Mouse (Mus musculus) limb, embryonic 12.5 days (tissue): ENCODE measurements around the gene Zfp277. TPM values are rescaled to one million over a fixed set of nuclear protein-coding genes. Genes with fewer than 3 reads are reported as not detected.

Source experiments
- ATAC-seq: fragments of 200-750 bp; cut with Nextera tagmentation; 2 replicates; pipeline ENCODE4 v1.8.0; 2017; ENCODE audit warnings: low read depth, moderate TSS enrichment; ENCODE audit not compliant: insufficient number of reproducible peaks, insufficient read depth, low FRiP score, low TSS enrichment
- H3K27ac ChIP-seq: fragments of 300-500 bp; sonication (generic); 2 replicates; pipeline ENCODE4 v1.5.1; 2016; ENCODE audit warnings: mild to moderate bottlenecking, moderate library complexity
- H3K27me3 ChIP-seq: fragments of 300-500 bp; sonication (generic); 2 replicates; pipeline ENCODE4 v1.6.1; 2016; ENCODE audit warnings: mild to moderate bottlenecking, moderate library complexity
- H3K36me3 ChIP-seq: fragments of 300-500 bp; sonication (generic); 2 replicates; pipeline ENCODE4 v1.6.1; 2016; ENCODE audit warnings: mild to moderate bottlenecking, moderate library complexity
- H3K4me1 ChIP-seq: fragments of 300-500 bp; sonication (generic); replicated peaks from 2 replicates; pipeline ENCODE4 v1.6.1; 2016
- H3K4me2 ChIP-seq: fragments of 300-500 bp; sonication (generic); 2 replicates; pipeline ENCODE4 v1.6.1; 2016; ENCODE audit warnings: mild to moderate bottlenecking, moderate library complexity
- H3K4me3 ChIP-seq: fragments of 300-500 bp; sonication (generic); replicated peaks from 2 replicates; pipeline ENCODE4 v1.5.1; 2016; ENCODE audit warnings: mild to moderate bottlenecking
- H3K9ac ChIP-seq: fragments of 300-500 bp; sonication (generic); replicated peaks from 2 replicates; pipeline ENCODE4 v1.6.1; 2016; ENCODE audit warnings: mild to moderate bottlenecking, moderate library complexity
- H3K9me3 ChIP-seq: fragments of 300-500 bp; sonication (generic); 2 replicates; pipeline ENCODE4 v1.6.1; 2016; ENCODE audit warnings: mild to moderate bottlenecking, moderate library complexity
- WGBS: fragments of 180-500 bp; shearing (Covaris S2); methylation state at CpG from one replicate; pipeline ENCODE4 v1.1.7; 2016; 5-methylcytosine and 5-hydroxymethylcytosine counted together
- polyA plus RNA-seq: library from polyadenylated mRNA; unstranded; fragments of >200 nt; fragmentation: Nextera tagmentation; extraction: Ambion mirVana; gene quantifications from 2 replicates; pipeline ENCODE4 v1.2.1, GENCODE M21; 2016

Gene Zfp277
- 34.9 and 37.0 TPM in 2 replicates for polyA plus RNA-seq

DNA sequence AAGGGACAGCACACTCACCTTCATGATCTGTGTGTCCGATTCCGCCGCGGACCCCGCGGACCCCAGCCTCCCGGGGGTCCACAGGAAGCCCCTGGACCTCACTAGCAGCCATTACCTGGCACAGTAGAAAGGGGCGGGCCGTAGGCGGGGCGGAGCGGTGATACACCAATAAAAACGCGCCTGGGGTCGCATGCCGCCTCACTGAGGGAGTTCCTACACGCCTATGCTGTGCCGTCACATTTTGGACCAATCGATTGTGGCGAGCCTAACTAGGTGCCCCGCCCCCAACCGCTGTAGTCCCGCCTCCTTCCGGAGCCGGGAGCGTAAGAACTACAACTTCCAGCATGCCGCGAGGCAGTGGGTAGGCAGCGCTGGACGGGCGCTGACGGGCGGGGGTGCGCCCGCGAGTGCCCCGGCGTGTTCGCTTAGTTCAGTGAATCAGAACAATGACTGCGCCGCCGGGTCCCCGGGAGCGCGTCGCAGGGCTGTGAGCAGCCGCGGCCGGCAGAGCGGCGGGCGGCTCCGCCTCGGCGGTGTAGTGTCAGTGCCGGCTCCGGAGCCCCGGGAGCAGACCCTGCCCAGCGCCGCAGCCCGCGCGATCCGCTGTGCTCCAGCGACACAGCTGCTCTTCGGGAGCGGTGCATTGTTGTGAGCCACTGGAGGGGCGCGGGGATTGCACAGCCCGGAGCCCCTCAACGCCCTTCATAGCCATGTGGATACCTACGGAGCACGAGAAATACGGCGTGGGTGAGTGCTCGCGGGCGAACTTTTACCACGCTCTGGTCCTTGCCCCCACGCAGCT lies at the start of gene Zfp277, which contains the start of gene Dock4:
Gene Zfp277, minus strand, starts transcription at position 255 of the 802 bp plus-strand sequence.
Gene Dock4, plus strand, starts transcription at position 305 of the 802 bp plus-strand sequence.
- Histone ChIP-seq H3K27ac (peak within 1 kb of the TSS; percentile 90), H3K9ac (peak within 1 kb of the TSS; percentile 73), H3K9me3 (no peaks in the 10 kb centered on the region), H3K27me3 (no peaks in the 10 kb centered on the region), H3K36me3 (no peaks in the 10 kb centered on the region), H3K4me1 (peaks cover 23% of the 10 kb centered on the region), H3K4me2 (peak within 1 kb of the TSS; percentile 72), H3K4me3 (peak within 1 kb of the TSS; percentile 78)
- WGBS, result under 1% methylated on average over 80 of the region's 80 CpGs
- peak; percentile 99 for ATAC-seq

DNA sequence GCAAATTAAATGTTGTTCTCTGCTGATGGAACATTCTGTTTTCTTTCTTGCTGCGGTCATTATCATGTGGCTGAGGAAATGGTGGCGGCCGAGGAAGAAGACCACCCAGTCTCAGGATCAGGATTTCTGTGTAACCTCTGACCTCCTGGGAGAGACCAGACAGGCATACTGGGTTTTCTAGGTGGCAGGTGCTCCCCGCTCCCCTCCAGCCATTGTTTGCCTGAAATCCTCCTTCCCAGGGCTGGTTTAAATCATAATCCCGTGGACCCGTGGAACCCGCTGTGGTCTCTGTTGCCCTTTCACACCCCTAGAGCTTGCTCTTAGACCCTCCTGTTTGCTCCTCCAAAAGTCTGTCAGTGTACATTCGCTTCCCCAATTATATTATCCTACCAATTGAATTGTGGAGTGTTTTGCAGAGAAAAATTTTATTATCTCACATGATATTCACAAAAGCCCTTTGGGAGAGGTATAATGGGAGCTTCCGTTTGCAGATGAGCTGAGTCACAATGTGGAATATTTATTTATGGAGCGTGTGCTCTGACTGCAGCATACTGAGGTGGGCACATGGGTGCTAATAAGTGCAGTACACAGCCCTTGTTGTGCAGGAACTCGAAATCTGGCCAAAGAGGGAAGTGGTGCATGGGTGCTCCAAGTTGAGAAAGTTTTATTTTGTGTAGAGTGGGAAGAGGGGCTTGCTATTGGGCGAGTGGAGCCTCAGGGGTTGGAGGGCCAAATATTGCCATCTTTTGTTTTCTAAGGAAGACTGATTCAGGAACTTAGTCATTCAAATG lies 40.5 kb upstream of the Zfp277 start:
- Histone ChIP-seq H3K4me3 (no peak overlapping the region), H3K27me3 (no peaks in the 10 kb centered on the region), H3K4me1 (peaks cover 23% of the 10 kb centered on the region), H3K9ac (no peak overlapping the region), H3K9me3 (no peaks in the 10 kb centered on the region), H3K27ac (no peak overlapping the region), H3K4me2 (no peak overlapping the region), H3K36me3 (no peaks in the 10 kb centered on the region)
- ATAC-seq, result no peak
- WGBS, result 63% methylated on average over 12 of the region's 12 CpGs

DNA sequence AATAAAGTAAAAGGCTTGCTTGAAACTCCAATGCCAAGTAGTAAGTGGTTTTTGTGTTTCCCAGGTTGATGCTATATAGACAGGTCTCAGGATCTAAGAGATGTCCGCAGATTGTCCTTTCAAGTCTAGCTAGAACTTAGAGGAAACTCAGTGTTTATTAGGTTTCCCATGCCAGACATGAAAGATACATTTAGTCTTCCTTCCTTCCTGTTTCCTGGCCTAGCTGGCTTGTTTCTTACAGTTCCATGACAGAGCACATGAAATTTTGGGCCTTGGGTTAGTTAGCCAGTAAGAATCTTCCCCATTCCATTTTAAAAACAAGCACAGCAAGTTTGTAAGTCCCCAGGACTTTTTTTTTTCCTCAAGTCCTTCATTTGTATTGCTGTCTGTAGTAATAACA lies 39.5 kb upstream of the Zfp277 start:
- Histone ChIP-seq H3K27ac (no peak overlapping the region), H3K4me1 (peaks cover 15% of the 10 kb centered on the region), H3K4me2 (no peak overlapping the region), H3K36me3 (no peaks in the 10 kb centered on the region), H3K9me3 (no peaks in the 10 kb centered on the region), H3K4me3 (no peak overlapping the region), H3K27me3 (no peaks in the 10 kb centered on the region), H3K9ac (no peak overlapping the region)
- 73% methylated on average over 1 of the region's 1 CpGs for WGBS
- no peak for ATAC-seq

DNA sequence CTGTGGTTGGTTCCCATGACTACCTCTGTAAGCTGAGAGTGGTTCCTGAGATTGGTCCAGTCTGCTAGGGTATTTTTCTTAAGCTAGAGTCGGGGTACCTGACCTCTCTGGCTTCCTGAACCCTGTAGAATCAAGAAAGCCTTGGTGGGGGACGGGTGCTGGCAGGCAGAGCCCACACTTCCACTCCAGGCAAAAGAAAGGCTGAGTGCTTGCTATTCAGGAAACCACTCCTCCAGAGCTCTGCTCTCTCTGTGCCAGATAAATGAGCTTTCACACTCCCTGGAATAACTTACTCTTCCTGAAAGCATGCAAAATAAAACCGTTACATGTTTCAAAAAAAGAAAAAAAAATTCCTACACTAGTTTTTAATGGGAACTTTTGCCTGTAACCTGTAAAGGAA lies 38.5 kb upstream of the Zfp277 start:
- no peaks in the 10 kb centered on the region for H3K36me3 ChIP-seq
- 25% methylated on average over 3 of the region's 3 CpGs for WGBS
- no peak for ATAC-seq
- H3K27ac ChIP-seq, result no peak overlapping the region
- H3K4me1 ChIP-seq, result peaks cover 15% of the 10 kb centered on the region
- no peak overlapping the region for H3K9ac ChIP-seq
- H3K4me2 ChIP-seq, result no peak overlapping the region
- H3K4me3 ChIP-seq, result no peak overlapping the region
- no peaks in the 10 kb centered on the region for H3K9me3 ChIP-seq
- H3K27me3 ChIP-seq, result peaks cover 3% of the 10 kb centered on the region; the same call in 1 of the 2 replicates

DNA sequence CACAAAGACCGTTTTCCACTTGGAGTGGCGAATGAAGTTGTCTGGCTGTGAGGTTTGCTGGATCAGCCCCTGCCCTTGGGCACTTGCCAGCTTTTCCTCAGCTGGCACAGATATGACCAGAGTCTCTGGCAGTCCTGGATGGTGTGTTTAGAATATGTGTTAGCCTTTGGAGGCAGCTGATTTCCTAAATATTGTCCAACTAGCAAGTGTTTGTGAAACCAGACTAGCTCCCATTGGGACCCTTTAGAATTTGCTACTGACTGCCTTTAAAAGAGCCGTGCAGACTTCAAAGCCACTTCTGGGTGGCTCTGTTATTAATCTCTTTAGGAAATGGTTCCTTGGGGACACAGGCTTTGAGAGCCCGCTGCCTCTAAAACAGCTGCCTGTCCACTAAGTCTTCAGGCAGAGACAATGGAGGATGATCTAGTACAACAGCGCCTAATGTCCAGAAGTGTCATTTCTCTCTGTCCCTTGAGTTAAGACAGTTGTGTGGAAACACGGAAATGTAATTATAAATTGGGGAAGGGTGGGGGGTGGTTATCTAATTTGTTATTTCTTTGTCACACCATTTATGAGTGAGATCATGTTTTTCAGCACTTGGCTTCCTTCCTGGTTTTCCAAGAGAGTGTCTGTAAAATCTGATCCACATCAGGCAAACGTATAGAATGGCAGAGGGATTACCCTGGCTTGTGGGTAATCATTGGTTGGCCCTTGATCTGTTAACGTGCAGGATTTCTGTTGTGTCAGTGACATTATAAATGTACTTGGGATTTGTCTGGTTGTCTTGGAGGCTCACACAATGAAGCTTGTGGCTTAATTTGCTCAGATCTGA lies 32.1 kb upstream of the Zfp277 start:
- Histone ChIP-seq H3K9me3 (no peaks in the 10 kb centered on the region), H3K4me2 (no peak overlapping the region), H3K36me3 (no peaks in the 10 kb centered on the region), H3K4me1 (peaks cover 25% of the 10 kb centered on the region), H3K4me3 (no peak overlapping the region), H3K9ac (no peak overlapping the region), H3K27ac (0 out of 2 replicates have a peak overlapping the region, but pooled peaks have one; percentile 45), H3K27me3 (peaks cover 11% of the 10 kb centered on the region; the same call in 1 of the 2 replicates)
- 0 out of 2 replicates have a peak, but pooled peaks have one; percentile 42 for ATAC-seq
- WGBS, result 37% methylated on average over 8 of the region's 8 CpGs

DNA sequence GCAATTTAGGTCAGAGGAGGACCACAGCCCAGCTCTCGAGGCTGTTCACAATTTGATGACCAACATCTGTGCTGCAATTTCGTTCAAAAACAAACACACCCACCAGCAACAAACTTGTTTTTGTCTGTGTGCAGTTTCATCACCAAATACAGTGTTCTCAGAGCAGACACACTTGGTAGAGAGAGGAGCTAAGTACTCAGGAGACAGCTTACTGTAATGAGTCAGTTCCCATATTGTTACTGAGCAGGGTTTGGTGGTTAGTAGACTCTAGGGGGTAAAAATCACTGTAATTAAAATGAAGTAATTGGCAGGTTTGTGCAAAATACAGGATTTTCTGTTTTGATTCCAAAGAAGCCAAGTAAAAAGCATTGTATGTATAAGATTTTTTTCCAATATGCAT lies 28.0 kb upstream of the Zfp277 start:
- Histone ChIP-seq H3K9me3 (no peaks in the 10 kb centered on the region), H3K4me3 (no peak overlapping the region), H3K4me2 (no peak overlapping the region), H3K9ac (no peak overlapping the region), H3K27ac (no peak overlapping the region), H3K36me3 (no peaks in the 10 kb centered on the region), H3K27me3 (0 out of 2 replicates have a peak, but pooled peaks cover 4% of the 10 kb centered on the region), H3K4me1 (peaks cover 40% of the 10 kb centered on the region)
- no peak for ATAC-seq
- 15% methylated on average over 2 of the region's 2 CpGs for WGBS

DNA sequence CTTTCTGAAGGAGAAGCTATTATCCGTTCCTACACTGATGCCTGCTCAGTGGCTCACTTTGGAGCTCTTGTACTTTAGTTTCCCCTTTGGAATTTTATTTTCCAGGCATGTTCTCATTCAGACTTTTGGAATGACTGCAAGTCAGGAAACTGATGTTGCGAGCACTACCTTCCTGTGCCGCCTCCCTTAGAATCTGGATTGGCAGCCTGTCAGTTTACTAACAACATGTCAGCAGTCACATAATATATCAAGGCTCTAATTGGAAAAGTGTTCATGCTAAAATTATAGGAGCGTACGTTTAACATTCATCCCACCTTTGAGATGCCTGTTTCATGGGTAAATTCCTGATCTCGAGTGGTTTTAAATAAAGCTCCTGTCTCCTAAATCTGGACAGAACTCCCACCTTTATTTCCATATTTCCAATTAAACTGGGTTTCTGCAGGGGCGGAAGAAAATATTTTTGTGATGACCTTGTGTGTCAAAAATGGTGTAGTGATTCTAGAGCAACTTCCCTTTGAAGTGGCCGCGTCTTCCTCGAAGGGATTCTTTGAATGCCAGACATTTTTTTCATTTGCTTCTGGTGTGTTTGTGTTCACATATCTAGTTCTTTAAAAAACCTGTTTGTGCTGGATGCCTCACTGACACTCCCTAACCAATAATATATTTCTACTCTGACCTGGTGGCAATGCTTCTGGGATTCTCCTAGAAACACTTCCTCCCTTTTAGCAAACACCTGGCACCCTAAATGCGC lies 26.1 kb upstream of the Zfp277 start:
- Histone ChIP-seq H3K36me3 (no peaks in the 10 kb centered on the region), H3K27me3 (0 out of 2 replicates have a peak, but pooled peaks cover 4% of the 10 kb centered on the region), H3K4me2 (peak overlapping the region; percentile 46), H3K9me3 (no peaks in the 10 kb centered on the region), H3K4me3 (peak overlapping the region; percentile 17; the same call in 1 of the 2 replicates), H3K4me1 (peaks cover 38% of the 10 kb centered on the region), H3K27ac (peak overlapping the region; percentile 20; the same call in 1 of the 2 replicates), H3K9ac (no peak overlapping the region)
- no peak for ATAC-seq
- 27% methylated on average over 11 of the region's 11 CpGs for WGBS

DNA sequence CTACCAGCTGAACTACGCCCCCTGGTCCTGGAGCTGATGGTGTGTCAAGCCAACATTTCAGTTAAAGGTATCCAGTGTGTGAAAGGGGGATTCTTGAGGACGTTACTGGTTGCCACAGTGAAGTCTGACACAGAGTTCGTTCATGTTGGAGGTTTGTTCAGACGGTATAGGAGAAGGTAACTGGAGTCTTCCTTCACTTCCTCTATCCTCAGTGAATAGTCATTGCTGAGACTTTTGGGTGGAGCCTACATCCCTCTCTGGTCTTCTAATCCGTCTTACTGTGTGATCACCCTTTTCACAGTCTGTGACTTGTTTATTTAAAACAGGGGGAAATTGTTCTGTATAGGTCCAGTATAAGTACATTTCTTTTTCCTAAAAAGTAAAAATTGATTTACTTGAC lies 23.3 kb upstream of the Zfp277 start:
- Histone ChIP-seq H3K27me3 (0 out of 2 replicates have a peak, but pooled peaks cover 4% of the 10 kb centered on the region), H3K4me2 (no peak overlapping the region), H3K9ac (no peak overlapping the region), H3K36me3 (no peaks in the 10 kb centered on the region), H3K4me3 (no peak overlapping the region), H3K9me3 (no peaks in the 10 kb centered on the region), H3K27ac (no peak overlapping the region), H3K4me1 (peaks cover 47% of the 10 kb centered on the region)
- 85% methylated on average over 5 of the region's 5 CpGs for WGBS
- no peak for ATAC-seq

DNA sequence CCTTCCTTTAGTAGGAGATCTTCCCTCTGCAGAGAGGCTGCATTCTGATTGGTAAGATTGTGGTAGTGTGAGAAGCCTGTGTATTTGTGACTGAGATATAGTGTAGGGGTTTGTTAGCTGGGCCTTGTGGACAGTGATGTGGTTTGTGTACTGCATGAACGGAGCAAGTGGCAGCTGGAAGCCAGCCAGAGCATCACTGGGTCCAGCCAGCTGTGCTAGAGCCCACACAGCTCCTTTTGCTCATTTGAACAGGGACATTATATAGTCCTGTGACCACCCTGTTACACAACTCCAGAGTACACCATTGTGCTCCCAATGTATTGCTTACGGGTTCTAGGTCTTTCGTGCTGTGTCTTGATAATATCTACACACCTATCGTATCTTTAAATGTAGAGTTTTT lies 22.5 kb upstream of the Zfp277 start:
- no peak overlapping the region for H3K4me2 ChIP-seq
- H3K4me3 ChIP-seq, result no peak overlapping the region
- peaks cover 46% of the 10 kb centered on the region for H3K4me1 ChIP-seq
- no peak overlapping the region for H3K9ac ChIP-seq
- no peaks in the 10 kb centered on the region for H3K36me3 ChIP-seq
- WGBS, result 89% methylated on average over 4 of the region's 4 CpGs
- H3K9me3 ChIP-seq, result no peaks in the 10 kb centered on the region
- no peak overlapping the region for H3K27ac ChIP-seq
- ATAC-seq, result no peak
- no peaks in the 10 kb centered on the region for H3K27me3 ChIP-seq

DNA sequence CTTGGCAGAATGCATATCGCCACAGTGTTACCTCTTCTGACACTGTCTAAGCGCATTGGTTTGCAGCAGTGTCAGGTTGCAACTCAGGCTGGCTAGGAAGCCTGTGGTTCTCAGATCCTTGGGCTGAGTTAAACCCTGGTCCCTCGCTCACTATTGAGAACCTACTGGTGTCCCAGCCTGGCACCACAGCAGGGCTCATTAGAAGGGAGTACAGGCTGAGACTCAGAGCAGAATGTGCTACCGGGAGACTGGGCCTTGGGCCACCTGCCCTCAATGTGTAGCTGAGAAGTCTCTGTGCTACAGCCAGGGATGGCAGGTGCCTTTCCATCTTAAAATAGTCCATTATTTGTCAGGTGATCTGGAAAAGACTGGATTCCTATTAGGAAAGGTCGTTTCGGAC lies 18.6 kb upstream of the Zfp277 start:
- H3K27me3 ChIP-seq, result no peaks in the 10 kb centered on the region
- ATAC-seq, result no peak
- H3K4me2 ChIP-seq, result no peak overlapping the region
- H3K9ac ChIP-seq, result no peak overlapping the region
- H3K27ac ChIP-seq, result no peak overlapping the region
- H3K36me3 ChIP-seq, result no peaks in the 10 kb centered on the region
- H3K9me3 ChIP-seq, result no peaks in the 10 kb centered on the region
- H3K4me1 ChIP-seq, result peaks cover 40% of the 10 kb centered on the region
- H3K4me3 ChIP-seq, result no peak overlapping the region
- 36% methylated on average over 6 of the region's 6 CpGs for WGBS
